Mouse (Mus musculus): Measurements from ENCODE around the gene Lgals12.
A peak's percentile ranks its signal among the peaks of the same experiment; 100 is the strongest.

Gene Lgals12

GRCm38 (mm10) chr19:7583101-7583500, 23.9 kb downstream of the Lgals12 start:
- DNase-seq, result peak in 1 of 2 experiments; percentile 46

- no peak for DNase-seq
Measured at GRCm38 (mm10) chr19:7581042-7581441, 26.0 kb downstream of the Lgals12 start.

- DNase-seq, result peak in 1 of 2 experiments; percentile 42
Measured at GRCm38 (mm10) chr19:7577710-7578109, 29.3 kb downstream of the Lgals12 start.

GRCm38 (mm10) chr19:7576180-7576579, 30.8 kb downstream of the Lgals12 start:
- no peak for DNase-seq

GRCm38 (mm10) chr19:7569650-7570049, 37.3 kb downstream of the Lgals12 start:
- DNase-seq, result no peak

- peak in 1 of 2 experiments; percentile 17 for DNase-seq
Measured at GRCm38 (mm10) chr19:7568364-7568763, 38.6 kb downstream of the Lgals12 start.

GRCm38 (mm10) chr19:7566826-7567225, 40.2 kb downstream of the Lgals12 start:
- DNase-seq, result no peak

- DNase-seq, result no peak
Measured at GRCm38 (mm10) chr19:7564457-7564856, 42.5 kb downstream of the Lgals12 start.

GRCm38 (mm10) chr19:7563676-7564075, 43.3 kb downstream of the Lgals12 start:
- no peak for DNase-seq

- peak in 1 of 2 experiments; percentile 16 for DNase-seq
Measured at GRCm38 (mm10) chr19:7562601-7563129, 44.3 kb downstream of the Lgals12 start.

GRCm38 (mm10) chr19:7561456-7561855, 45.5 kb downstream of the Lgals12 start:
- DNase-seq, result no peak

- peak in 1 of 2 experiments; percentile 13 for DNase-seq
Measured at GRCm38 (mm10) chr19:7559986-7560385, 47.0 kb downstream of the Lgals12 start.

- no peak for DNase-seq
Measured at GRCm38 (mm10) chr19:7558675-7559074, 48.3 kb downstream of the Lgals12 start.

GRCm38 (mm10) chr19:7557844-7558243, 49.1 kb downstream of the Lgals12 start:
- no peak for DNase-seq

GRCm38 (mm10) chr19:7557328-7557822, 49.6 kb downstream of the Lgals12 start, which contains the start of gene Pla2g16:
Gene Pla2g16, plus strand, starts transcription at chr19:7557459.
- DNase-seq, result peak; percentile 87

GRCm38 (mm10) chr19:7556641-7557040, 50.4 kb downstream of the Lgals12 start:
- no peak for DNase-seq

- DNase-seq, result no peak
Measured at GRCm38 (mm10) chr19:7554881-7555280, 52.1 kb downstream of the Lgals12 start.

- DNase-seq, result no peak
Measured at GRCm38 (mm10) chr19:7553441-7553840, 53.6 kb downstream of the Lgals12 start.

GRCm38 (mm10) chr19:7552301-7552673, 54.7 kb downstream of the Lgals12 start:
- no peak for DNase-seq

- DNase-seq, result no peak
Measured at GRCm38 (mm10) chr19:7551550-7552300, 55.3 kb downstream of the Lgals12 start.

GRCm38 (mm10) chr19:7548924-7549323, 58.1 kb downstream of the Lgals12 start:
- DNase-seq, result no peak
